Mouse (Mus musculus) MEL (cell line): Measurements from ENCODE around the gene Adgrb3.

ENCODE experiments used
- CTCF ChIP-seq, 3 experiments: IDR thresholded peaks in 2 of 3; conservative IDR thresholded peaks in 1 of 3; 2 replicates each; pipeline ENCODE4 v1.5.1; 2011 to 2012; ENCODE audit warnings: low read length in 3 of 3, low read depth in 2 of 3, mild to moderate bottlenecking in 2 of 3, improper control_type of control experiment in 1 of 3, inconsistent platforms in 1 of 3, mixed read lengths in 1 of 3, moderate library complexity in 1 of 3; ENCODE audit not compliant: control insufficient read depth in 1 of 3, insufficient read depth in 1 of 3, poor library complexity in 1 of 3, severe bottlenecking in 1 of 3
- E2F4 ChIP-seq: IDR thresholded peaks from 2 replicates; pipeline ENCODE4 v1.6.1; 2011; ENCODE audit warnings: low read depth, low read length, improper control_type of control experiment, borderline replicate concordance
- GATA1 ChIP-seq: IDR thresholded peaks from 2 replicates; pipeline ENCODE4 v1.6.1; 2011; ENCODE audit warnings: low read depth, low read length, improper control_type of control experiment
- HCFC1 ChIP-seq: IDR thresholded peaks from 2 replicates; pipeline ENCODE4 v1.6.1; 2012; ENCODE audit warnings: low read depth, mild to moderate bottlenecking, inconsistent platforms, low read length, improper control_type of control experiment, moderate library complexity
- TCF12 ChIP-seq: IDR thresholded peaks from 2 replicates; pipeline ENCODE4 v1.6.1; 2014; ENCODE audit warnings: low read depth, mild to moderate bottlenecking, inconsistent platforms, low read length, improper control_type of control experiment, moderate library complexity
- ZNF384 ChIP-seq: IDR thresholded peaks from 2 replicates; pipeline ENCODE4 v1.6.1; 2012; ENCODE audit warnings: low read depth, mild to moderate bottlenecking, inconsistent platforms, low read length, improper control_type of control experiment

DNA sequence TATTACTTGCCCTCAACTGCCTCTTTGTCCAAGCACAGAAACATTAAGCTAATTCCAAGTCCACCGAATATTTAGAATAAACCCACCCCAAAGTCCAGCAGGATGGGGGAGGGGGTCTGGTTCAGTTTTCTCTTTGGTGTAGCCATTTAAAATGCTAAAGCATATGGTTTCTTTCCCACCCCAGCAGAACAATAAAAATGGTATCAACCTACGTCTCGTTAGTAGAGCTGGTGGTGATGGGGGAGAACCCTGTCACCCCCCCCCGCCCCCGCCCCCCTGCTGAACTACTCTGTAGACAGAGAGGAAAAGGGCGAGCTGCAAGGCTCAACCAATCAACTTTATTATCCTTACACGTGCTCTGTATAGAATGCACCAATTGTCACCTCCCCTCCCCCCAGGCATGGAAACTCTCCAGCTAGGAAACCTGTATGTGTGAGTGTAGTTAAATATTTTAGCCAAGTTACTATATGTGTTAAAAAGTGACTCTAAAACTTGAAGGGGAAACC lies 600.2 kb downstream of the Adgrb3 start:
- TF ChIP-seq GATA1 (no peak), TCF12 (no peak), CTCF (IDR thresholded peaks at IDR 0.05 in 2 of 3, conservative IDR thresholded peaks at IDR 0.05 in 1 of 3; ENCODE audit: control insufficient read depth in 1 of 3, insufficient read depth in 1 of 3, low read depth in 2 of 3, low read length in 3 of 3, poor library complexity in 1 of 3, severe bottlenecking in 1 of 3) (no peak), HCFC1 (no peak), E2F4 (no peak), ZNF384 (no peak)
